Mouse (Mus musculus) forebrain, embryonic 11.5 days (tissue): ENCODE data around the gene Ints7. TPM values are rescaled to one million over a fixed set of nuclear protein-coding genes. Genes with fewer than 3 reads are reported as not detected.

ENCODE experiments used
- ATAC-seq: fragments of 200-750 bp; cut with Nextera tagmentation; replicated peaks from 2 replicates; pipeline ENCODE4 v1.8.0; 2017; ENCODE audit warnings: moderate TSS enrichment; ENCODE audit not compliant: low FRiP score
- DNase-seq: peaks from one replicate; pipeline ENCODE4 v3.0.0-alpha.2; 2017; ENCODE audit warnings: low spot score
- H3K27ac ChIP-seq: fragments of 300-500 bp; sonication (generic); 2 replicates; pipeline ENCODE4 v1.5.1; 2014; ENCODE audit warnings: low read depth, low read length
- H3K27me3 ChIP-seq: fragments of 300-500 bp; sonication (generic); 2 replicates; pipeline ENCODE4 v1.6.1; 2014; ENCODE audit warnings: mild to moderate bottlenecking, low read length, mixed read lengths; ENCODE audit not compliant: control insufficient read depth, insufficient read depth
- H3K36me3 ChIP-seq: fragments of 300-500 bp; sonication (generic); 2 replicates; pipeline ENCODE4 v1.6.1; 2014; ENCODE audit warnings: mild to moderate bottlenecking, low read length, moderate library complexity, mixed read lengths; ENCODE audit not compliant: control insufficient read depth, insufficient read depth
- H3K4me1 ChIP-seq: fragments of 300-500 bp; sonication (generic); replicated peaks from 2 replicates; pipeline ENCODE4 v1.6.1; 2014; ENCODE audit warnings: low read length, mixed read lengths; ENCODE audit not compliant: control insufficient read depth, insufficient read depth
- H3K4me2 ChIP-seq: fragments of 300-500 bp; sonication (generic); 2 replicates; pipeline ENCODE4 v1.6.1; 2014; ENCODE audit warnings: low read depth, mild to moderate bottlenecking, low read length, moderate library complexity, mixed read lengths; ENCODE audit not compliant: severe bottlenecking
- H3K4me3 ChIP-seq: fragments of 300-500 bp; sonication (generic); 2 replicates; pipeline ENCODE4 v1.5.1; 2014; ENCODE audit warnings: low read depth, low read length
- H3K9ac ChIP-seq: fragments of 300-500 bp; sonication (generic); 2 replicates; pipeline ENCODE4 v1.6.1; 2014; ENCODE audit warnings: low read length
- H3K9me3 ChIP-seq: fragments of 300-500 bp; sonication (generic); 2 replicates; pipeline ENCODE4 v1.6.1; 2016; ENCODE audit warnings: low read length, mixed read lengths; ENCODE audit not compliant: control insufficient read depth
- WGBS: fragments of 180-500 bp; shearing (Covaris S2); extraction: QIAGEN DNeasy Blood & Tissue Kit; methylation state at CpG from one replicate; pipeline ENCODE4 v1.1.7; 2014; 5-methylcytosine and 5-hydroxymethylcytosine counted together
- polyA plus RNA-seq: library from polyadenylated mRNA; unstranded; fragments of >200 nt; fragmentation: Nextera tagmentation; extraction: Ambion mirVana; gene quantifications from 2 replicates; pipeline ENCODE4 v1.2.1, GENCODE M21; 2014

Gene Ints7
- polyA plus RNA-seq, 1 experiment from 2014 or later = 83.7 TPM

- Histone ChIP-seq H3K27ac (0 out of 2 replicates have a peak overlapping the region, but pooled peaks have one; percentile 82), H3K4me1 (peaks cover 2% of the 10 kb centered on the region; the same call in 1 of the 2 replicates), H3K4me2 (peak overlapping the region; percentile 61), H3K9me3 (no peaks in the 10 kb centered on the region), H3K36me3 (no peaks in the 10 kb centered on the region), H3K4me3 (peak overlapping the region; percentile 90), H3K27me3 (no peaks in the 10 kb centered on the region), H3K9ac (peak overlapping the region; percentile 82)
- ATAC-seq = no peak
- WGBS = 2% methylated on average over 13 of the region's 13 CpGs
- DNase-seq = no peak
These were observed 1.4 kb upstream of the Ints7 start for GRCm38 (mm10) chr1:191573906-191574639.

- H3K9ac ChIP-seq = peak overlapping the region; percentile 82
- peak overlapping the region; percentile 90 for H3K4me3 ChIP-seq
- no peaks in the 10 kb centered on the region for H3K27me3 ChIP-seq
- H3K4me2 ChIP-seq = peak overlapping the region; percentile 61
- under 1% methylated on average over 52 of the region's 52 CpGs for WGBS
- DNase-seq (peak; percentile 83), ATAC-seq (peak; percentile 62)
- H3K4me1 ChIP-seq = peaks cover 2% of the 10 kb centered on the region; the same call in 1 of the 2 replicates
- peak overlapping the region; percentile 82 for H3K27ac ChIP-seq
- H3K9me3 ChIP-seq = no peaks in the 10 kb centered on the region
- H3K36me3 ChIP-seq = no peaks in the 10 kb centered on the region; the same call in 1 of the 2 replicates
These were observed 472 bp upstream of the Ints7 start for GRCm38 (mm10) chr1:191574871-191575457.

GRCm38 (mm10) chr1:191579524-191579923 lies 4.1 kb downstream of the Ints7 start:
- H3K27ac ChIP-seq = no peak overlapping the region
- peaks cover 3% of the 10 kb centered on the region for H3K36me3 ChIP-seq
- no peak overlapping the region for H3K4me3 ChIP-seq
- H3K4me1 ChIP-seq = peaks cover 2% of the 10 kb centered on the region; the same call in 1 of the 2 replicates
- H3K9ac ChIP-seq = no peak overlapping the region
- no peak for DNase-seq
- WGBS = 90% methylated on average over 3 of the region's 3 CpGs
- no peak for ATAC-seq
- H3K4me2 ChIP-seq = no peak overlapping the region
- H3K27me3 ChIP-seq = no peaks in the 10 kb centered on the region
- H3K9me3 ChIP-seq = peaks cover 3% of the 10 kb centered on the region; the same call in 1 of the 2 replicates

- Histone ChIP-seq H3K9ac (no peak overlapping the region), H3K27ac (no peak overlapping the region), H3K9me3 (peaks cover 3% of the 10 kb centered on the region; the same call in 1 of the 2 replicates), H3K4me3 (no peak overlapping the region), H3K36me3 (peaks cover 3% of the 10 kb centered on the region), H3K4me1 (peaks cover 2% of the 10 kb centered on the region; the same call in 1 of the 2 replicates), H3K27me3 (no peaks in the 10 kb centered on the region), H3K4me2 (no peak overlapping the region)
- DNase-seq (no peak), ATAC-seq (no peak)
- 89% methylated on average over 4 of the region's 4 CpGs for WGBS
These were observed 6.2 kb downstream of the Ints7 start for GRCm38 (mm10) chr1:191581641-191582040.

- ATAC-seq (no peak), DNase-seq (no peak)
- no peak overlapping the region for H3K4me3 ChIP-seq
- 96% methylated on average over 4 of the region's 4 CpGs for WGBS
- no peaks in the 10 kb centered on the region for H3K4me1 ChIP-seq
- H3K4me2 ChIP-seq = no peak overlapping the region
- H3K36me3 ChIP-seq = peaks cover 8% of the 10 kb centered on the region
- no peaks in the 10 kb centered on the region for H3K27me3 ChIP-seq
- H3K9ac ChIP-seq = no peak overlapping the region
- peaks cover 3% of the 10 kb centered on the region; the same call in 1 of the 2 replicates for H3K9me3 ChIP-seq
- no peak overlapping the region for H3K27ac ChIP-seq
These were observed 8.4 kb downstream of the Ints7 start for GRCm38 (mm10) chr1:191583836-191584235.

GRCm38 (mm10) chr1:191584483-191584882 lies 9.0 kb downstream of the Ints7 start:
- no peak overlapping the region for H3K9ac ChIP-seq
- H3K27me3 ChIP-seq = no peaks in the 10 kb centered on the region
- no peak overlapping the region for H3K4me3 ChIP-seq
- peaks cover 3% of the 10 kb centered on the region; the same call in 1 of the 2 replicates for H3K9me3 ChIP-seq
- H3K27ac ChIP-seq = no peak overlapping the region
- H3K4me1 ChIP-seq = no peaks in the 10 kb centered on the region
- DNase-seq = no peak
- H3K4me2 ChIP-seq = no peak overlapping the region
- WGBS = 92% methylated on average over 4 of the region's 4 CpGs
- no peak for ATAC-seq
- peaks cover 9% of the 10 kb centered on the region; the same call in 1 of the 2 replicates for H3K36me3 ChIP-seq

GRCm38 (mm10) chr1:191585704-191586103 lies 10.3 kb downstream of the Ints7 start:
- Histone ChIP-seq H3K9ac (no peak overlapping the region), H3K9me3 (no peaks in the 10 kb centered on the region), H3K36me3 (peaks cover 9% of the 10 kb centered on the region; the same call in 1 of the 2 replicates), H3K4me2 (no peak overlapping the region), H3K27me3 (no peaks in the 10 kb centered on the region), H3K4me1 (no peaks in the 10 kb centered on the region), H3K27ac (no peak overlapping the region), H3K4me3 (no peak overlapping the region)
- ATAC-seq (no peak), DNase-seq (no peak)
- 83% methylated on average over 2 of the region's 2 CpGs for WGBS

GRCm38 (mm10) chr1:191587062-191587461 lies 11.6 kb downstream of the Ints7 start:
- H3K9me3 ChIP-seq = no peaks in the 10 kb centered on the region
- H3K9ac ChIP-seq = no peak overlapping the region
- ATAC-seq (no peak), DNase-seq (no peak)
- no peaks in the 10 kb centered on the region for H3K27me3 ChIP-seq
- WGBS = 96% methylated on average over 3 of the region's 3 CpGs
- peaks cover 9% of the 10 kb centered on the region; the same call in 1 of the 2 replicates for H3K36me3 ChIP-seq
- no peaks in the 10 kb centered on the region for H3K4me1 ChIP-seq
- no peak overlapping the region for H3K4me2 ChIP-seq
- no peak overlapping the region for H3K27ac ChIP-seq
- no peak overlapping the region for H3K4me3 ChIP-seq
